Mouse (Mus musculus) lung, postnatal 0 days (tissue): ENCODE results near the gene Npvf.

Experiments used
- CTCF ChIP-seq: IDR thresholded peaks from 2 replicates; pipeline ENCODE4 v1.5.1; 2016; ENCODE audit warnings: antibody characterized with exemption, mild to moderate bottlenecking
- EP300 ChIP-seq: IDR thresholded peaks from 2 replicates; pipeline ENCODE4 v1.6.1; 2016; ENCODE audit warnings: antibody characterized with exemption, mild to moderate bottlenecking, control low read depth

DNA sequence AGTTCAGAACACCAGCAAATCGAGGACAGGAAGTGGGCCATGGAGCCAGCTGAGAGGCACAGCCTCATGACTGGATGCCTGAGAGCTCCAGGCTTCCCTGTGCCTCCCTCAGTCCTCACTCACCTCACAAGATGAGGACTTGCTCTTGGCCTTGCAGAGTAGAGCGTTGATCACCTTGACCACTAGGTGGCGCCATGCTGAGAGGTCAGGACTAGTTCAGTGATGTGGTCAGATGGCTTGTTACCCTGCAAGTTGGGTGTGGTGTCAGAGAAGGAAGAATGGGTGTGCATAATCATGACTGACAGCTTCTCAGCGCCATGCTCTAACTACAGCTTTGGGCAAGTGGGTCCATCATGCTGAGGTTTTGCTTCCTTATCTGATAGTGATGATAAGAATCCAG is 52.6 kb downstream of the Npvf start:
- TF ChIP-seq CTCF (peak; percentile 89), EP300 (no peak)
